Mouse (Mus musculus): Measurements from ENCODE around the gene Iqschfp. TPM values are rescaled to one million over a fixed set of nuclear protein-coding genes. Genes with fewer than 3 reads are reported as not detected.

Iqschfp gene
- polyA plus RNA-seq, 1 experiment, result 10.6 TPM

- Histone ChIP-seq H3K4me1 (ENCODE audit: control insufficient read depth, insufficient read depth, low read length) (peaks cover 25% of the 10 kb centered on the region), H3K27ac (ENCODE audit: insufficient read depth, low read length) (no peak overlapping the region), H3K4me3 (ENCODE audit: insufficient read depth, low read length) (no peak overlapping the region)
- TF ChIP-seq POLR2A (IDR thresholded peaks at IDR 0.05; ENCODE audit: extremely low read depth, insufficient read depth, low read length) (0 out of 2 replicates have a peak, but pooled peaks have one; percentile 6), CTCF (IDR thresholded peaks at IDR 0.05; ENCODE audit: extremely low read depth, insufficient read depth, low read length) (no peak)
These were observed 714.7 kb downstream of the Iqschfp start for GRCm38 (mm10) chr3:68606730-68607129.

- H3K27ac ChIP-seq (ENCODE audit: insufficient read depth, low read length), result no peak overlapping the region
- TF ChIP-seq CTCF (IDR thresholded peaks at IDR 0.05; ENCODE audit: extremely low read depth, insufficient read depth, low read length) (no peak), POLR2A (IDR thresholded peaks at IDR 0.05; ENCODE audit: extremely low read depth, insufficient read depth, low read length) (no peak)
- no peak overlapping the region for H3K4me3 ChIP-seq (ENCODE audit: insufficient read depth, low read length)
- H3K4me1 ChIP-seq (ENCODE audit: control insufficient read depth, insufficient read depth, low read length), result peaks cover 21% of the 10 kb centered on the region
These were observed 715.3 kb downstream of the Iqschfp start for GRCm38 (mm10) chr3:68607336-68607735.

- peaks cover 15% of the 10 kb centered on the region for H3K4me1 ChIP-seq (ENCODE audit: control insufficient read depth, insufficient read depth, low read length)
- H3K4me3 ChIP-seq (ENCODE audit: insufficient read depth, low read length), result no peak overlapping the region
- TF ChIP-seq CTCF (IDR thresholded peaks at IDR 0.05; ENCODE audit: extremely low read depth, insufficient read depth, low read length) (no peak), POLR2A (IDR thresholded peaks at IDR 0.05; ENCODE audit: extremely low read depth, insufficient read depth, low read length) (no peak)
- peak overlapping the region; percentile 14; the same call in 1 of the 2 replicates for H3K27ac ChIP-seq (ENCODE audit: insufficient read depth, low read length)
These were observed 716.9 kb downstream of the Iqschfp start for GRCm38 (mm10) chr3:68608848-68609497.

GRCm38 (mm10) chr3:68610011-68610410 lies 718.0 kb downstream of the Iqschfp start:
- Histone ChIP-seq H3K4me3 (ENCODE audit: insufficient read depth, low read length) (no peak overlapping the region), H3K27ac (ENCODE audit: insufficient read depth, low read length) (no peak overlapping the region), H3K4me1 (ENCODE audit: control insufficient read depth, insufficient read depth, low read length) (peaks cover 15% of the 10 kb centered on the region)
- TF ChIP-seq POLR2A (IDR thresholded peaks at IDR 0.05; ENCODE audit: extremely low read depth, insufficient read depth, low read length) (no peak), CTCF (IDR thresholded peaks at IDR 0.05; ENCODE audit: extremely low read depth, insufficient read depth, low read length) (no peak)

- no peak for TF ChIP-seq CTCF (IDR thresholded peaks at IDR 0.05; ENCODE audit: extremely low read depth, insufficient read depth, low read length)
- TF ChIP-seq POLR2A (IDR thresholded peaks at IDR 0.05; ENCODE audit: extremely low read depth, insufficient read depth, low read length), result no peak
- no peak overlapping the region for H3K27ac ChIP-seq (ENCODE audit: insufficient read depth, low read length)
- peaks cover 15% of the 10 kb centered on the region for H3K4me1 ChIP-seq (ENCODE audit: control insufficient read depth, insufficient read depth, low read length)
- no peak overlapping the region for H3K4me3 ChIP-seq (ENCODE audit: insufficient read depth, low read length)
These were observed 718.7 kb downstream of the Iqschfp start for GRCm38 (mm10) chr3:68610598-68611261.

- H3K4me3 ChIP-seq (ENCODE audit: insufficient read depth, low read length), result no peak overlapping the region
- peaks cover 18% of the 10 kb centered on the region for H3K4me1 ChIP-seq (ENCODE audit: control insufficient read depth, insufficient read depth, low read length)
- H3K27ac ChIP-seq (ENCODE audit: insufficient read depth, low read length), result 0 out of 2 replicates have a peak overlapping the region, but pooled peaks have one; percentile 39
- peak; percentile 34; the same call in 1 of the 2 replicates for TF ChIP-seq CTCF (IDR thresholded peaks at IDR 0.05; ENCODE audit: extremely low read depth, insufficient read depth, low read length)
- TF ChIP-seq POLR2A (IDR thresholded peaks at IDR 0.05; ENCODE audit: extremely low read depth, insufficient read depth, low read length), result no peak
These were observed 723.2 kb downstream of the Iqschfp start for GRCm38 (mm10) chr3:68615042-68615810.

GRCm38 (mm10) chr3:68616363-68616762 lies 724.3 kb downstream of the Iqschfp start:
- H3K4me1 ChIP-seq (ENCODE audit: control insufficient read depth, insufficient read depth, low read length), result peaks cover 18% of the 10 kb centered on the region
- no peak overlapping the region for H3K27ac ChIP-seq (ENCODE audit: insufficient read depth, low read length)
- H3K4me3 ChIP-seq (ENCODE audit: insufficient read depth, low read length), result no peak overlapping the region
- no peak for TF ChIP-seq CTCF (IDR thresholded peaks at IDR 0.05; ENCODE audit: extremely low read depth, insufficient read depth, low read length)
- no peak for TF ChIP-seq POLR2A (IDR thresholded peaks at IDR 0.05; ENCODE audit: extremely low read depth, insufficient read depth, low read length)

GRCm38 (mm10) chr3:68617708-68618107 lies 725.7 kb downstream of the Iqschfp start:
- Histone ChIP-seq H3K27ac (ENCODE audit: insufficient read depth, low read length) (no peak overlapping the region), H3K4me3 (ENCODE audit: insufficient read depth, low read length) (no peak overlapping the region), H3K4me1 (ENCODE audit: control insufficient read depth, insufficient read depth, low read length) (peaks cover 18% of the 10 kb centered on the region)
- no peak for TF ChIP-seq POLR2A (IDR thresholded peaks at IDR 0.05; ENCODE audit: extremely low read depth, insufficient read depth, low read length)
- TF ChIP-seq CTCF (IDR thresholded peaks at IDR 0.05; ENCODE audit: extremely low read depth, insufficient read depth, low read length), result no peak

GRCm38 (mm10) chr3:68619097-68619496 lies 727.1 kb downstream of the Iqschfp start:
- no peak for TF ChIP-seq POLR2A (IDR thresholded peaks at IDR 0.05; ENCODE audit: extremely low read depth, insufficient read depth, low read length)
- TF ChIP-seq CTCF (IDR thresholded peaks at IDR 0.05; ENCODE audit: extremely low read depth, insufficient read depth, low read length), result no peak
- Histone ChIP-seq H3K4me1 (ENCODE audit: control insufficient read depth, insufficient read depth, low read length) (peaks cover 18% of the 10 kb centered on the region), H3K27ac (ENCODE audit: insufficient read depth, low read length) (no peak overlapping the region), H3K4me3 (ENCODE audit: insufficient read depth, low read length) (no peak overlapping the region)

Measured in cortical plate, adult 2 months (tissue).